Mouse (Mus musculus): ENCODE data around the gene Casq1.

Gene Casq1

GRCm38 (mm10) chr1:172183056-172183455, 36.6 kb downstream of the Casq1 start:
- no peak for DNase-seq (ENCODE audit: low spot score in 2 of 2)

- DNase-seq (ENCODE audit: low spot score in 2 of 2), result no peak
Observed at GRCm38 (mm10) chr1:172181777-172182176, 37.9 kb downstream of the Casq1 start.

GRCm38 (mm10) chr1:172180881-172181280, 38.8 kb downstream of the Casq1 start:
- no peak for DNase-seq (ENCODE audit: low spot score in 2 of 2)

GRCm38 (mm10) chr1:172179102-172179501, 40.6 kb downstream of the Casq1 start:
- DNase-seq (ENCODE audit: low spot score in 2 of 2), result no peak

GRCm38 (mm10) chr1:172177791-172178190, 41.9 kb downstream of the Casq1 start:
- DNase-seq (ENCODE audit: low spot score in 2 of 2), result no peak

GRCm38 (mm10) chr1:172173181-172173580, 46.5 kb downstream of the Casq1 start:
- no peak for DNase-seq (ENCODE audit: low spot score in 2 of 2)

- no peak for DNase-seq (ENCODE audit: low spot score in 2 of 2)
Observed at GRCm38 (mm10) chr1:172172381-172172780, 47.3 kb downstream of the Casq1 start.

GRCm38 (mm10) chr1:172169809-172170208, 49.9 kb downstream of the Casq1 start:
- no peak for DNase-seq (ENCODE audit: low spot score in 2 of 2)

- DNase-seq (ENCODE audit: low spot score in 2 of 2), result no peak
Observed at GRCm38 (mm10) chr1:172167911-172168310, 51.8 kb downstream of the Casq1 start.

GRCm38 (mm10) chr1:172162959-172163358, 56.7 kb downstream of the Casq1 start:
- DNase-seq (ENCODE audit: low spot score in 2 of 2), result no peak

GRCm38 (mm10) chr1:172162009-172162408, 57.7 kb downstream of the Casq1 start:
- peak; percentile 27 to 35 for DNase-seq (ENCODE audit: low spot score in 2 of 2)

- DNase-seq (ENCODE audit: low spot score in 2 of 2), result no peak
Observed at GRCm38 (mm10) chr1:172160508-172160907, 59.2 kb downstream of the Casq1 start.

GRCm38 (mm10) chr1:172159970-172160369, 59.7 kb downstream of the Casq1 start:
- DNase-seq (ENCODE audit: low spot score in 2 of 2), result no peak
